Mouse (Mus musculus) intestine, embryonic 16.5 days (tissue): ENCODE results near the gene Tbcd. TPM values are rescaled to one million over a fixed set of nuclear protein-coding genes. Genes with fewer than 3 reads are reported as not detected.
A peak's percentile ranks its signal among the peaks of the same experiment; 100 is the strongest.
"Not testable (repeated sequence)": the region's sequence is repeated elsewhere in the genome, so short reads cannot be mapped to it uniquely, and the experiment has no call there.

ENCODE experiments used
- ATAC-seq: fragments of 200-750 bp; cut with Nextera tagmentation; 2 replicates; pipeline ENCODE4 v1.8.0; 2017; ENCODE audit warnings: moderate TSS enrichment, moderate library complexity
- H3K27ac ChIP-seq: fragments of 300-500 bp; sonication (generic); 2 replicates; pipeline ENCODE4 v1.5.1; 2014; ENCODE audit warnings: mild to moderate bottlenecking, low read length
- H3K27me3 ChIP-seq: fragments of 300-500 bp; sonication (generic); replicated peaks from 2 replicates; pipeline ENCODE4 v1.6.1; 2014; ENCODE audit warnings: low read length, control low read depth, mixed read lengths; ENCODE audit not compliant: control insufficient read depth, insufficient read depth
- H3K36me3 ChIP-seq: fragments of 300-500 bp; sonication (generic); 2 replicates; pipeline ENCODE4 v1.6.1; 2014; ENCODE audit warnings: low read length, control low read depth; ENCODE audit not compliant: control insufficient read depth, insufficient read depth
- H3K4me1 ChIP-seq: fragments of 300-500 bp; sonication (generic); 2 replicates; pipeline ENCODE4 v1.6.1; 2014; ENCODE audit warnings: low read length, control low read depth, mixed read lengths; ENCODE audit not compliant: control insufficient read depth, insufficient read depth
- H3K4me2 ChIP-seq: fragments of 300-500 bp; sonication (generic); 2 replicates; pipeline ENCODE4 v1.6.1; 2014; ENCODE audit warnings: low read depth, low read length, control low read depth
- H3K4me3 ChIP-seq: fragments of 300-500 bp; sonication (generic); 2 replicates; pipeline ENCODE4 v1.5.1; 2014; ENCODE audit warnings: mild to moderate bottlenecking, low read length
- H3K9ac ChIP-seq: fragments of 300-500 bp; sonication (generic); 2 replicates; pipeline ENCODE4 v1.6.1; 2014; ENCODE audit warnings: low read depth, low read length
- H3K9me3 ChIP-seq: fragments of 300-500 bp; sonication (generic); 2 replicates; pipeline ENCODE4 v1.6.1; 2016; ENCODE audit warnings: low read length, control low read depth; ENCODE audit not compliant: control insufficient read depth
- WGBS: fragments of 180-500 bp; shearing (Covaris S2); extraction: QIAGEN DNeasy Blood & Tissue Kit; methylation state at CpG from one replicate; pipeline ENCODE4 v1.1.7; 2014; 5-methylcytosine and 5-hydroxymethylcytosine counted together
- polyA plus RNA-seq: library from polyadenylated mRNA; unstranded; fragments of >200 nt; fragmentation: Nextera tagmentation; extraction: Ambion mirVana; gene quantifications from 2 replicates; pipeline ENCODE4 v1.2.1, GENCODE M21; 2015

The Tbcd gene
- polyA plus RNA-seq, 1 experiment from 2014 or later, result 35.3 TPM

DNA sequence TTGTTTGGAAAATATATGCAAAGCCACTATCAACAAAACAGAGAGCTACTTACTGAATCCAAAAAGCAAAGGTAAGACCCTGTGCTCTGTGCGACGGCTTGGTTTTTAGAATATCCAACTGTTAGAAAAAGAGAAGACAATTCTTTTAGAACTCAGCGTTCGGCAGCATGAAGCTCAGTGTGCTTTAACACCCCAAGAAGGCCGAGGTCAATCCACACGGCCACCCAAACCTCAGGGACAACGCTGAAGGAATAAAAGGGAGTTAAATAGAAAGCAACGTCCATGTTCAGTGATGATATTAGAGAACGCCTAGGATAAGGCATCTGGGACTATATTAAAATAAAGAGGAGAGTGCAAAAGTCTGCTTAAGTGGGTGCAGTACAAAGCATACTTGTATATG lies 199.8 kb downstream of the Tbcd start:
- no peaks in the 10 kb centered on the region for H3K4me1 ChIP-seq
- H3K36me3 ChIP-seq, result no peaks in the 10 kb centered on the region
- H3K4me2 ChIP-seq, result no peak overlapping the region
- H3K4me3 ChIP-seq, result no peak overlapping the region
- no peak overlapping the region for H3K27ac ChIP-seq
- WGBS, result 96% methylated on average over 9 of the region's 9 CpGs
- H3K9me3 ChIP-seq, result no peaks in the 10 kb centered on the region
- no peak for ATAC-seq
- H3K9ac ChIP-seq, result no peak overlapping the region
- no peaks in the 10 kb centered on the region for H3K27me3 ChIP-seq

DNA sequence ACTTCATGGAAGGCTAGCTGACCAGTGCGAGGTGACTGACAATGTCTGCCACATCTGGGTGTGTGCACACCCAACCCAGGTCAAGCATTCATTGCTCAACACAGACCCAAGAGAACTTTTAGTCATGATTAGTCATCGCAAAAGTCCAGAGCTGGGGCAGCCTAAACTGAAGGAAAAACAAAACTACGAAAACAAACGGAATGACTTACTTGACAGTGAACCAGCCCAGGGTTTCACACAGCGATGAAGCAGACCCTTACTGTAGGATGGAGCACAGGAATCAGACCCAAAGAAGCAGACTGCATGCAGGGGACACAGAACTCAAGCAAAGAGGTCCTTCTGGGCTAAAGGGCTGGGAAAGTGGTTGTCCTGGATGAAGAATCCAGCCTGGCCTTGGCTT lies 200.2 kb downstream of the Tbcd start:
- WGBS, result 90% methylated on average over 5 of the region's 5 CpGs
- H3K36me3 ChIP-seq, result no peaks in the 10 kb centered on the region
- no peak for ATAC-seq
- no peaks in the 10 kb centered on the region for H3K27me3 ChIP-seq
- H3K9ac ChIP-seq, result no peak overlapping the region
- no peak overlapping the region for H3K4me2 ChIP-seq
- H3K27ac ChIP-seq, result no peak overlapping the region
- no peak overlapping the region for H3K4me3 ChIP-seq
- H3K9me3 ChIP-seq, result no peaks in the 10 kb centered on the region
- no peaks in the 10 kb centered on the region for H3K4me1 ChIP-seq

- Histone ChIP-seq H3K9ac (no peak overlapping the region), H3K9me3 (no peaks in the 10 kb centered on the region), H3K27me3 (no peaks in the 10 kb centered on the region), H3K4me1 (no peaks in the 10 kb centered on the region), H3K27ac (no peak overlapping the region), H3K4me3 (no peak overlapping the region), H3K4me2 (no peak overlapping the region), H3K36me3 (no peaks in the 10 kb centered on the region)
- no peak for ATAC-seq
- 44% methylated on average over 10 of the region's 10 CpGs for WGBS
These were observed 201.0 kb downstream of the Tbcd start for GRCm38 (mm10) chr11:121652547-121653305.

GRCm38 (mm10) chr11:121653631-121654030 lies 201.9 kb downstream of the Tbcd start:
- H3K9ac ChIP-seq, result no peak overlapping the region
- H3K4me1 ChIP-seq, result no peaks in the 10 kb centered on the region
- no peak overlapping the region for H3K4me2 ChIP-seq
- H3K4me3 ChIP-seq, result no peak overlapping the region
- WGBS, result 79% methylated on average over 4 of the region's 4 CpGs
- H3K36me3 ChIP-seq, result no peaks in the 10 kb centered on the region
- no peak for ATAC-seq
- H3K27me3 ChIP-seq, result no peaks in the 10 kb centered on the region
- no peaks in the 10 kb centered on the region for H3K9me3 ChIP-seq
- H3K27ac ChIP-seq, result no peak overlapping the region

DNA sequence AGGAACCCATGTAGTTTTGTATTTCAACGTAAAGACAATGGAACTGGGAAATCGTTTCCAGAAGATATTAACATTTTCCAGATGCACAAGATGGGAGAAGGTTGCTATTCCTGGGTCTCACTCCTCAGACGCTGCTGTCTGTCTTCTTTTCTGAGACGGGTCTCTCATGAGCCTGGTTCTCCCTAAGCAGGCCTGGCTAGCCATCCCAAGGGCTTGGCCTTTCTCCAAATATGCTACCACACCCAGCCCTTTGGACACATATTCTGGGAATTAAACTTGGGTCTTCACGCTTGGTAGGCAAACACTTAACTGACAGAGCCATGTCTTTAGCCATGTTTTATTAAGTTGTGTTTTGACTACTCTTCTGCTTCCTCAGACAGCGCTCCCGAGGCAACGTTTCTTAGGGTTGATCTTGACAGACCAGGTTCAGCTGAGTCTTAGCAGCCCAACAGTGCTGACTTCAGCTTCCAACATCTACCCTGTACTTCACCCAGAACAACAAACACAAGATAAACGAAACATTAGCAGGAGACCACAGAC lies 202.7 kb downstream of the Tbcd start:
- no peaks in the 10 kb centered on the region for H3K27me3 ChIP-seq
- no peak overlapping the region for H3K9ac ChIP-seq
- 61% methylated on average over 9 of the region's 9 CpGs for WGBS
- H3K4me3 ChIP-seq, result no peak overlapping the region
- H3K27ac ChIP-seq, result 0 out of 2 replicates have a peak overlapping the region, but pooled peaks have one; percentile 12
- 0 out of 2 replicates have a peak, but pooled peaks cover 3% of the 10 kb centered on the region for H3K4me1 ChIP-seq
- H3K36me3 ChIP-seq, result no peaks in the 10 kb centered on the region
- H3K4me2 ChIP-seq, result no peak overlapping the region
- ATAC-seq, result no peak
- no peaks in the 10 kb centered on the region for H3K9me3 ChIP-seq

- H3K27me3 ChIP-seq, result no peaks in the 10 kb centered on the region
- H3K4me2 ChIP-seq, result no peak overlapping the region
- H3K4me1 ChIP-seq, result 0 out of 2 replicates have a peak, but pooled peaks cover 3% of the 10 kb centered on the region
- no peak for ATAC-seq
- no peaks in the 10 kb centered on the region for H3K36me3 ChIP-seq
- no peak overlapping the region for H3K9ac ChIP-seq
- WGBS, result 73% methylated on average over 6 of the region's 6 CpGs
- H3K4me3 ChIP-seq, result no peak overlapping the region
- no peak overlapping the region for H3K27ac ChIP-seq
- H3K9me3 ChIP-seq, result no peaks in the 10 kb centered on the region
These were observed 203.5 kb downstream of the Tbcd start for GRCm38 (mm10) chr11:121655166-121655806.

DNA sequence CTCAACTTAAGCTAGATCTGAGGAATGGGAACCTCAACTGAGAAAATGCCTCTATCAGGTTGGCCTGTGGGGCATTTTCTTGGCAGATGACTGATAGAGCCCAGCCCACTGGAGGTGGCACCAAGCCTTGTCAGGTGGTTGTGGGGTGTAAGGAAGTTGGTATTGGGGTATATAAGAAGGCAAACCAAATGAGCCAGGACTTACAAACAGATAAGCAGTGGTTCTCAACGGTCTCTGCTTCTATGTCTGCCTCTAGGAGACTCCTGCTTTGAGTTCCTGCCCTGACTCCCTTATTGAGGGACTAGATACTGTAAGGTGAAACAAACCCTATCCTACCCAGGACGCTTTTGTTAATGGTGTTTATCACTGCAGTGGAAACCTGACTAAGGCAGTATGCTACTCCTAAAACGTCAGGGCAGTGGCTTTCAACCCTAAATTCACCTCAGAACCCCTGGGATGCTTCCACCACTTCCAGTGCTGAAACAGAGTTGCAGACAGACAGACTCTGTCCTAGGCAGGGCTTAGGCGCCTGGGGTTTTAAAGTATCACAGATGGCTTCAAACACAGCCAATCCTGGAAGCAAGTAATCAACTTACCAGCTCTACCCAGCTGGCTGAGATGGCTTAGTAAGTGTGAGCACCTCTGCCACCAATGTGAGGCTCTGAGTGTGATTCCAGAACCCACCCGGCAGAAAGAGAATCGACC lies 204.2 kb downstream of the Tbcd start:
- Histone ChIP-seq H3K4me1 (0 out of 2 replicates have a peak, but pooled peaks cover 3% of the 10 kb centered on the region), H3K4me2 (no peak overlapping the region), H3K4me3 (no peak overlapping the region), H3K9me3 (no peaks in the 10 kb centered on the region), H3K9ac (no peak overlapping the region), H3K27ac (no peak overlapping the region), H3K36me3 (no peaks in the 10 kb centered on the region), H3K27me3 (no peaks in the 10 kb centered on the region)
- WGBS, result 81% methylated on average over 6 of the region's 6 CpGs
- no peak for ATAC-seq

DNA sequence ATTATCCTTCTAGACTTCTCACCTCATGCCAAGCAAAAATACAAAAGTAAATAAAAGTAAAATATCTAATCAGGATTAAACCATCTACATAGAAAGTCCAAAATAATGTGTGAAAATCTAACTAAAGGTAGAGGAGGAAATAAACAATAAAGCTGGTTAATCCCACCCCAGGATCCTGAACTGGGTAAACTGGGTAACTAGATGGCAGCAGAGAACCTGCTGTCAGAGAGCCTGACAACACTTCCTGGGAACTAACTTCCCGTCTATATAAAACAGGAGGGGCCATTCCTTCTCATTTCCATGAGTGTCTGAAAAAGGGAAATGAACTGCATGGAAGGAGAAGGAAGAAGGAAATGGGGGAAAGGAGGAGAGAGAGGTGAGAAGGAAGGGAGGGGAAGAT lies 206.4 kb downstream of the Tbcd start:
- Histone ChIP-seq H3K4me2 (no peak overlapping the region), H3K27me3 (no peaks in the 10 kb centered on the region), H3K9me3 (no peaks in the 10 kb centered on the region), H3K36me3 (no peaks in the 10 kb centered on the region), H3K27ac (no peak overlapping the region), H3K4me1 (0 out of 2 replicates have a peak, but pooled peaks cover 3% of the 10 kb centered on the region), H3K9ac (no peak overlapping the region), H3K4me3 (no peak overlapping the region)
- 33% methylated on average over 1 of the region's 1 CpGs for WGBS
- no peak for ATAC-seq

DNA sequence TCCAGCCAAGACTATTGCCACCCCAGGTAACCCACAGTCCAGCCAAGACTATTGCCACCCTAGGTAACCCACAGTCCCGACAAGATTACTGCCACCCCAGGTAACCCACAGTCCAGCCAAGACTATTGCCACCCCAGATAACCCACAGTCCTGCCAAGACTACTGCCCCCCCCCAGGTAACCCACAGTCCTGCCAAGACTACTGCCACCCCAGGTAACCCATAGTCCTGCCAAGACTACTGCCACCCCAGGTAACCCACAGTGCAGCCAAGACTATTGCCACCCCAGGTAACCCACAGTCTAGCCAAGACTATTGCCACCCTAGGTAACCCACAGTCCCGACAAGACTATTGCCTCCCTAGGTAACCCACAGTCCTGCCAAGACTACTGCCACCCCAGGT lies 208.9 kb downstream of the Tbcd start:
- H3K36me3 ChIP-seq, H3K27ac ChIP-seq, H3K9me3 ChIP-seq, H3K4me2 ChIP-seq, H3K9ac ChIP-seq, ATAC-seq, H3K4me1 ChIP-seq, H3K4me3 ChIP-seq, H3K27me3 ChIP-seq: not testable (repeated sequence)
- WGBS, result 89% methylated on average over 2 of the region's 2 CpGs
